Mouse (Mus musculus): Measurements from ENCODE around the gene Foxo1. TPM values are rescaled to one million over a fixed set of nuclear protein-coding genes. Genes with fewer than 3 reads are reported as not detected.

Gene Foxo1
- 4.8 and 5.2 TPM in 2 replicates for total RNA-seq (2014; rRNA removed)
- 3.1 and 3.2 TPM in 2 replicates for polyA plus RNA-seq (2015; fragmentation: Nextera tagmentation; extraction: Ambion mirVana)

DNA sequence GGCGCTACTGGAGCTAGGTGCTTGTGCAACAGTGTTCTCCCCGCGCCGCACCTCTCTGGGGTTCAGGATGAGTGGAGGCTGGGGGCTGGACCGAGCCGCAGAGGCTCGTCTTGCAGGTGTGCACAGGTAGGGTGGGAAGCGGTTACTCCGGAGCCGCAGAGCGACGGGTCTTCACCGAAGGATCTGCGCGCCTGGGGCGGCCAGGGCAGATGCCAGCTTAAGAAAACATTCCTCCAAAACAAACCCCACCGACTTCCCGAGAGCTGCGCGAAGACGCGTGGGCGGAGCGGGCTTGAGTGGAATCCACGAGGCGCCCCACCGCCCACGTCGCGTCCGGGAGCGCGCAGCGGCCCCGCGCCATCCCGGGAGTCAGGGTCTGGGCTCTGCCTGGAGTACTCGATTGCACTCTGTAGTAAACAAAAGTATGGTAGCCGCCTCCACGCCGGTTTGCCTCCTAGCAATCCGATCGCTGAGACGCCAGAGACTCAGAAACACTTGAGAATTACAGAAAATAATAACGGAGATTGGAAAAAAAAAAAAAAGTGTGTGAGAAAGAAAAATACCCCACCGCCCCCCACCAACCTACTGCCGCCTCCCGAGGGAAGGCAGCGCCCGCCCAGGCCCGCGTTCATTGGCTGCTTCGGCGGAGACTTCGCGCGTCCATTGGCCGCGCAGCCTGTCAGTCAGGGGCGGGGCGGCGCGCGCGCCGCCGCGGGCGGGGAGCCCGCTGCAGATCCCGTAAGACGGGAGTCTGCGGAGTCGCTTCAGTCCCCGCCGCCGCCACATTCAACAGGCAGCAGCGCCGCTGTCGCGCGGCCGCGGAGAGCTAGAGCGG lies at the start of gene Foxo1:
Gene Foxo1, plus strand, starts transcription at position 685 of the 835 bp plus-strand sequence.
- WGBS, result under 1% methylated on average over 82 of the region's 85 CpGs
- H3K4me2 ChIP-seq (ENCODE audit: low read depth, low read length), result peak within 1 kb of the TSS; percentile 74
- peak within 1 kb of the TSS; percentile 57 for H3K9ac ChIP-seq (replicated peaks; ENCODE audit: low read length)
- ATAC-seq (peak; percentile 96), DNase-seq (ENCODE audit: low spot score) (peak; percentile 93)
- H3K4me1 ChIP-seq (ENCODE audit: insufficient read depth, low read length), result no peaks in the 10 kb centered on the region
- no peaks in the 10 kb centered on the region for H3K9me3 ChIP-seq (ENCODE audit: low read length)
- peak within 1 kb of the TSS; percentile 75 for H3K4me3 ChIP-seq (ENCODE audit: low read length)
- peaks cover 22% of the 10 kb centered on the region for H3K27me3 ChIP-seq (ENCODE audit: insufficient read depth, low read length)
- H3K27ac ChIP-seq, result peak within 1 kb of the TSS; percentile 78
- H3K36me3 ChIP-seq (ENCODE audit: insufficient read depth, low read length), result no peaks in the 10 kb centered on the region
- TF ChIP-seq CTCF (IDR thresholded peaks at IDR 0.05; ENCODE audit: low read depth), result no peak

GRCm38 (mm10) chr3:52218864-52219263 lies 49.3 kb upstream of the Foxo1 start:
- H3K4me3 ChIP-seq (ENCODE audit: low read length), result no peak overlapping the region
- no peak overlapping the region for H3K4me2 ChIP-seq (ENCODE audit: low read depth, low read length)
- 67% methylated on average over 7 of the region's 7 CpGs for WGBS
- H3K27me3 ChIP-seq (ENCODE audit: insufficient read depth, low read length), result no peaks in the 10 kb centered on the region
- H3K27ac ChIP-seq, result no peak overlapping the region
- DNase-seq (ENCODE audit: low spot score) (no peak), ATAC-seq (no peak)
- TF ChIP-seq CTCF (IDR thresholded peaks at IDR 0.05; ENCODE audit: low read depth), result no peak
- H3K36me3 ChIP-seq (ENCODE audit: insufficient read depth, low read length), result no peaks in the 10 kb centered on the region
- no peak overlapping the region for H3K9ac ChIP-seq (replicated peaks; ENCODE audit: low read length)
- H3K4me1 ChIP-seq (ENCODE audit: insufficient read depth, low read length), result no peaks in the 10 kb centered on the region
- H3K9me3 ChIP-seq (ENCODE audit: low read length), result no peaks in the 10 kb centered on the region

DNA sequence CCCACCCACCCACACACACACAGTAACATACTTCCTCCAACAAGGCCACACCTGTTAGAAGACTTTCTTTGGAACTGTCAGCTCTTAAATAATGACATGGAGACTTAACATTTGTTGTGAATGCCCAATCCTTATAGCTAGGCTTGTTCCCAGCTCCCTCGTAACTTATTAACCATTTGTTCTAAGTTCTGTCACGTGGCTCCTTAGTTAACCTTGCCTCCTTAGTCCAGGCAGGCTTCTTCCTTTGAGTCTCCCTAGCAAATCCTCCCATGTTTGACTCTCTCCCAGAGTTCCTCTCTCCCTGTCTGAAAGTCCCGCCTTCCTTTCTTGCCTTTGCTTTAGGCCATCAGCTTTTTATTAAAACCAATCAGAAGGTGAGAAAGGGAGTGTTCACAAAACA lies 47.1 kb upstream of the Foxo1 start:
- H3K4me3 ChIP-seq (ENCODE audit: low read length), result no peak overlapping the region
- H3K36me3 ChIP-seq (ENCODE audit: insufficient read depth, low read length), result no peaks in the 10 kb centered on the region
- no peaks in the 10 kb centered on the region for H3K27me3 ChIP-seq (ENCODE audit: insufficient read depth, low read length)
- ATAC-seq (no peak), DNase-seq (ENCODE audit: low spot score) (no peak)
- no peak overlapping the region for H3K4me2 ChIP-seq (ENCODE audit: low read depth, low read length)
- TF ChIP-seq CTCF (IDR thresholded peaks at IDR 0.05; ENCODE audit: low read depth), result no peak
- WGBS, result 85% methylated on average over 3 of the region's 3 CpGs
- no peaks in the 10 kb centered on the region for H3K9me3 ChIP-seq (ENCODE audit: low read length)
- no peak overlapping the region for H3K9ac ChIP-seq (replicated peaks; ENCODE audit: low read length)
- no peaks in the 10 kb centered on the region for H3K4me1 ChIP-seq (ENCODE audit: insufficient read depth, low read length)
- no peak overlapping the region for H3K27ac ChIP-seq

GRCm38 (mm10) chr3:52221931-52222330 lies 46.2 kb upstream of the Foxo1 start:
- 61% methylated on average over 5 of the region's 5 CpGs for WGBS

DNA sequence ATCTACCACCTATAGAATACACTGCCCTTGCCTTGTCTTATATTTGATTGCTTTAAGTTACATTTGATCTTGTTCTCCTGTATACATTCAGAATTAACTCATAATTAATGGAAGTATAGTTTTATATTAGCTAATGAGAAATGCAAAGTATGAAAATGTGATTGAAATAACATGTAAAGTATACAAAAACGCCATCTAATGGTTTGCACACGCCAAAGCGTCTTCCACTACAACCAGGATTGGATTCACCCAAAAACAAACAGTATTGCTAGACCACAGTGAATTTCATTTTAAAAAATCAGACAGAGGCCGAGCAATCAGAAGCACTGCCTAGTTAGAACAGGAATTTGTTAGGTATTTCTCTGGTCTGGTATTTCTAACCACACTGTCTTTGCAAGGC lies 31.6 kb upstream of the Foxo1 start:
- peak; percentile 41 for TF ChIP-seq CTCF (IDR thresholded peaks at IDR 0.05; ENCODE audit: low read depth)
- peak; percentile 59 for DNase-seq (ENCODE audit: low spot score)
- H3K4me3 ChIP-seq (ENCODE audit: low read length), result no peak overlapping the region

More at GRCm38 (mm10) chr3:52221931-52222330, 46.2 kb upstream of the Foxo1 start:
- ATAC-seq (no peak), DNase-seq (ENCODE audit: low spot score) (no peak)
- H3K4me1 ChIP-seq (ENCODE audit: insufficient read depth, low read length), result no peaks in the 10 kb centered on the region
- no peak for TF ChIP-seq CTCF (IDR thresholded peaks at IDR 0.05; ENCODE audit: low read depth)
- H3K9ac ChIP-seq (replicated peaks; ENCODE audit: low read length), result no peak overlapping the region
- H3K27ac ChIP-seq, result no peak overlapping the region
- no peak overlapping the region for H3K4me2 ChIP-seq (ENCODE audit: low read depth, low read length)
- no peaks in the 10 kb centered on the region for H3K27me3 ChIP-seq (ENCODE audit: insufficient read depth, low read length)
- H3K4me3 ChIP-seq (ENCODE audit: low read length), result no peak overlapping the region
- H3K9me3 ChIP-seq (ENCODE audit: low read length), result no peaks in the 10 kb centered on the region
- H3K36me3 ChIP-seq (ENCODE audit: insufficient read depth, low read length), result no peaks in the 10 kb centered on the region

GRCm38 (mm10) chr3:52237136-52237535 lies 31.0 kb upstream of the Foxo1 start:
- 94% methylated on average over 3 of the region's 3 CpGs for WGBS
- Histone ChIP-seq H3K4me2 (ENCODE audit: low read depth, low read length) (no peak overlapping the region), H3K27me3 (ENCODE audit: insufficient read depth, low read length) (no peaks in the 10 kb centered on the region), H3K9me3 (ENCODE audit: low read length) (no peaks in the 10 kb centered on the region), H3K4me1 (ENCODE audit: insufficient read depth, low read length) (no peaks in the 10 kb centered on the region), H3K36me3 (ENCODE audit: insufficient read depth, low read length) (no peaks in the 10 kb centered on the region), H3K4me3 (ENCODE audit: low read length) (no peak overlapping the region), H3K27ac (no peak overlapping the region), H3K9ac (replicated peaks; ENCODE audit: low read length) (no peak overlapping the region)
- ATAC-seq (no peak), DNase-seq (ENCODE audit: low spot score) (no peak)
- no peak for TF ChIP-seq CTCF (IDR thresholded peaks at IDR 0.05; ENCODE audit: low read depth)

More for the DNA sequence above, 31.6 kb upstream of the Foxo1 start:
- no peaks in the 10 kb centered on the region for H3K4me1 ChIP-seq (ENCODE audit: insufficient read depth, low read length)
- no peak for ATAC-seq
- H3K36me3 ChIP-seq (ENCODE audit: insufficient read depth, low read length), result no peaks in the 10 kb centered on the region
- H3K4me2 ChIP-seq (ENCODE audit: low read depth, low read length), result no peak overlapping the region
- WGBS, result 85% methylated on average over 4 of the region's 4 CpGs
- no peak overlapping the region for H3K9ac ChIP-seq (replicated peaks; ENCODE audit: low read length)
- H3K27ac ChIP-seq, result no peak overlapping the region
- no peaks in the 10 kb centered on the region for H3K9me3 ChIP-seq (ENCODE audit: low read length)
- H3K27me3 ChIP-seq (ENCODE audit: insufficient read depth, low read length), result no peaks in the 10 kb centered on the region

- DNase-seq (ENCODE audit: low spot score), result no peak
- H3K27me3 ChIP-seq (ENCODE audit: insufficient read depth, low read length), result no peaks in the 10 kb centered on the region
- H3K4me3 ChIP-seq (ENCODE audit: low read length), result no peak overlapping the region
- no peak for ATAC-seq
- WGBS, result 82% methylated on average over 5 of the region's 5 CpGs
- no peak overlapping the region for H3K27ac ChIP-seq
- no peak for TF ChIP-seq CTCF (IDR thresholded peaks at IDR 0.05; ENCODE audit: low read depth)
- H3K9me3 ChIP-seq (ENCODE audit: low read length), result no peaks in the 10 kb centered on the region
- H3K9ac ChIP-seq (replicated peaks; ENCODE audit: low read length), result no peak overlapping the region
- no peaks in the 10 kb centered on the region for H3K36me3 ChIP-seq (ENCODE audit: insufficient read depth, low read length)
- H3K4me2 ChIP-seq (ENCODE audit: low read depth, low read length), result no peak overlapping the region
- no peaks in the 10 kb centered on the region for H3K4me1 ChIP-seq (ENCODE audit: insufficient read depth, low read length)
Measured at GRCm38 (mm10) chr3:52241062-52241461, 27.1 kb upstream of the Foxo1 start.
